Mouse (Mus musculus) gastrocnemius, postnatal 10 days (tissue): ENCODE data around the gene Dlgap1. TPM values are rescaled to one million over a fixed set of nuclear protein-coding genes. Genes with fewer than 3 reads are reported as not detected.

Experiments
- DNase-seq: peaks from one replicate; pipeline ENCODE4 v3.0.0; 2021; ENCODE audit warnings: mixed read lengths
- microRNA-seq, 2 experiments: library from miRNA; unstranded; fragments of <30 nt; microRNA quantifications; one replicate each; pipeline ENCODE4 v1.2.0; 2021
- total RNA-seq, 2 experiments: library from RNA; stranded (reverse); gene quantifications; 2 replicates each; pipeline ENCODE4 v1.2.3; 2021

Gene Dlgap1
- total RNA-seq, 2 experiments from 2014 or later: 0.78 to 1.4 TPM

GRCm38 (mm10) chr17:70866538-70867114 is 897.8 kb downstream of the Dlgap1 start:
- no peak for DNase-seq

- DNase-seq: no peak
These were observed 899.8 kb downstream of the Dlgap1 start for GRCm38 (mm10) chr17:70868577-70869229.

DNA sequence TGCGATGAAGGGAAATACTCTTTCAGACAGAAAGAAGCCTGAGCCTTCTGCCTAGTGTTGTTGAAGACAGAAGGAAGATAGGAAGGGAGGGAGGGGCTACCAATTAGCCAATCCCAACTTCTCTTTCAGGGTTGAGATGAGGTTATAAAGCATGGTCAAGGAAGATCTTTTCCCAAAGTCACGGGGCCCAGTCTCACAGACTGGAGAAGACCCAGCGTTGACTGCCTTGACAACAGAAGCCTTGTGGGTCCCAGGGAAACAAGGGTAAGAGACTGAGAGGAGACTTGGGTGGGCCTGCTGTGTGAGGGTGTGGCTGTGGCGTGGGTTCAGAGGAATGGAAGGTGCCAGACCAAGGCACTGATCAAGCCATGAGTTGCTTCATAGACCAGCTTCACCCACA is 901.7 kb downstream of the Dlgap1 start:
- no peak for DNase-seq

Small RNA genes lying within 50 kb of the gene (microRNA-seq; reads per million reads assigned to microRNA genes)
- gene Mir1195: 0 reads per million in 2 experiments
